Mouse (Mus musculus): Measurements from ENCODE around the gene Nans.
A peak's percentile ranks its signal among the peaks of the same experiment; 100 is the strongest.

DNA sequence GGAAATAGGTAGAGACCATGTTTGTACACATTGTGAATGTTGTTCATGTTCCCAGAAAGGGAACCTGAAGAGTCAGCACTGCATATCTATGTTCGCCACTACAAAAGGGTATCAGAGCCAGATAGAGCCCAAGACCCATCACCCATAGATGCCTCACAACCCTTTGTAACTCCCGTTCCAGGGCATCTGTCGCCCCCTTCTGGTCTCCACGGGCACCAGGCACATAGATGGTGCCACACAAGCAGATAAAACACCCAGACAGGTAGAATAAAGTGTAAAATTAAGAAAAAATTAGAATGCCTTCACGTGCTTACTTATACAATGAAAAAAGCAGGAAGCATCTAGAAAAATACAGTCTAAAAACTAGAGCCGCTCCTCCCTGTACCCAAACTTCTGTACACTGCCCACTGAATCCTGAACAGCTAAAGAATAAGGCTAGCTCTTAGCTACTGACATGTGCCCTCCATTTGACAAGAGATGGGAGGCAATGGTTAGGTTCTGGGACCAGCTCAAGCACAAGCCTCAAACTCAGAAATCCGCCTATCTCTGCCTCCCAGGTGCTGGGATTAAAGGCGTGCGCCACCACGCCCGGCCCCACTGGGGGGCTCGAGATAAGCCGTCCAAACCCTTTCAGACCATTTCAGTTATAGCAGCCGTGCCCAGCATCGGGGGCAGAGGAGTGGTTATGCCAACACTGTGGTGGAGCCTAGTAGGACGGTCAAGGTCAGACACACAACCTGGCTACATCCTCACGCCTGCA is 37.9 kb downstream of the Nans start:
- TF ChIP-seq CTCF (IDR thresholded peaks at IDR 0.05; ENCODE audit: low read depth) (peak; percentile 69), EP300 (optimal IDR thresholded peaks at IDR 0.05) (no peak)
